28 mouse cellular contexts compared by ENCODE assay signal in genomic region chr9:25132253-25132652, GRCm38 (mm10). TPM values are rescaled to one million over a fixed set of nuclear protein-coding genes. Genes with fewer than 3 reads are reported as not detected.
"Had no signal": no experiment of that assay in that cellular context is flagged by ENCODE, and none has a peak within 500 bp of the region (broad histone marks: within the 10 kb centered on the region; RNA-seq: fewer than 3 reads in every experiment).

No protein-coding gene starts in this region.

- H3K4me3 ChIP-seq: liver, embryonic 13.5 days; liver, embryonic 15.5 days; lung, embryonic 15.5 days; megakaryocyte, embryonic 14.5 days; midbrain, embryonic 10.5 days; midbrain, embryonic 12.5 days; myocyte; neural tube, embryonic 13.5 days; neural tube, embryonic 15.5 days had no signal

- H3K4me2 ChIP-seq: liver, embryonic 11.5 days; liver, embryonic 13.5 days; liver, embryonic 15.5 days; lung, embryonic 15.5 days; midbrain, embryonic 12.5 days; neural tube, embryonic 13.5 days; neural tube, embryonic 15.5 days had no signal

- H3K4me1 ChIP-seq: midbrain, embryonic 10.5 days; midbrain, embryonic 12.5 days; neural tube, embryonic 15.5 days had no signal

- H3K9ac ChIP-seq: liver, embryonic 13.5 days; liver, embryonic 15.5 days; liver, postnatal 0 days; lung, embryonic 15.5 days; midbrain, embryonic 12.5 days; neural tube, embryonic 13.5 days; neural tube, embryonic 15.5 days had no signal

- H3K27ac ChIP-seq: liver, embryonic 13.5 days; liver, embryonic 15.5 days; macrophage; midbrain, embryonic 10.5 days; midbrain, embryonic 12.5 days; neural tube, embryonic 13.5 days; neural tube, embryonic 15.5 days had no signal

- H3K27me3 ChIP-seq: liver, embryonic 13.5 days; liver, embryonic 15.5 days; lung, embryonic 15.5 days; megakaryocyte, embryonic 14.5 days; midbrain, embryonic 12.5 days; neural tube, embryonic 13.5 days; neural tube, embryonic 15.5 days had no signal

- H3K9me3 ChIP-seq: liver, embryonic 13.5 days; liver, embryonic 15.5 days; lung, embryonic 15.5 days; megakaryocyte, embryonic 14.5 days; midbrain, embryonic 10.5 days; midbrain, embryonic 12.5 days; neural tube, embryonic 13.5 days; neural tube, embryonic 15.5 days had no signal

- DNase-seq: liver, embryonic 13.5 days; liver, postnatal 0 days; midbrain, embryonic 14.5 days; retina, postnatal 1 day; right cerebral cortex, adult 18-20 months; right cerebral cortex, postnatal 25 days; right cerebral cortex, postnatal 4 days; spleen, adult 18-20 months; thymus, adult 18-20 months; thymus, postnatal 14 days; thymus, postnatal 36 days had no signal

- ATAC-seq: liver, postnatal 0 days; midbrain, embryonic 16.5 days had no signal

RNA-seq across cellular contexts. Expression of gene Gm10181, which starts 43.0 kb away (rescaled TPM):
- total RNA-seq: megakaryocyte progenitor cell, adult 5-6 weeks had no signal
- polyA plus RNA-seq: liver, embryonic 11.5 days; liver, embryonic 13.5 days; liver, embryonic 15.5 days; liver, postnatal 0 days; lung, embryonic 15.5 days; macrophage; midbrain, embryonic 10.5 days; midbrain, embryonic 12.5 days; midbrain, embryonic 14.5 days; midbrain, embryonic 16.5 days; myocyte; neural tube, embryonic 11.5 days; neural tube, embryonic 13.5 days; neural tube, embryonic 15.5 days; small intestine, adult 2 months; stomach, embryonic 14.5 days; stomach, embryonic 16.5 days; thymus, postnatal 0 days had no signal
